Mouse (Mus musculus) lung, embryonic 14.5 days (tissue): Measurements from ENCODE around the gene Vmn1r70. TPM values are rescaled to one million over a fixed set of nuclear protein-coding genes. Genes with fewer than 3 reads are reported as not detected.

Experiments
- ATAC-seq: fragments of 200-750 bp; cut with Nextera tagmentation; 2 replicates; pipeline ENCODE4 v1.8.0; 2017; ENCODE audit warnings: mild to moderate bottlenecking, moderate TSS enrichment, moderate library complexity; ENCODE audit not compliant: insufficient read depth
- DNase-seq: peaks from one replicate; pipeline ENCODE4 v3.0.0-alpha.2; 2015
- H3K27ac ChIP-seq: fragments of 300-500 bp; sonication (generic); 2 replicates; pipeline ENCODE4 v1.5.1; 2014; ENCODE audit warnings: low read depth, mild to moderate bottlenecking, moderate library complexity
- H3K27me3 ChIP-seq: fragments of 300-500 bp; sonication (generic); 2 replicates; pipeline ENCODE4 v1.6.1; 2014; ENCODE audit warnings: low read length, control low read depth; ENCODE audit not compliant: insufficient read depth
- H3K36me3 ChIP-seq: fragments of 300-500 bp; sonication (generic); 2 replicates; pipeline ENCODE4 v1.6.1; 2014; ENCODE audit warnings: control low read depth; ENCODE audit not compliant: insufficient read depth
- H3K4me1 ChIP-seq: fragments of 300-500 bp; sonication (generic); 2 replicates; pipeline ENCODE4 v1.6.1; 2014; ENCODE audit warnings: antibody characterized with exemption, control low read depth; ENCODE audit not compliant: insufficient read depth
- H3K4me2 ChIP-seq: fragments of 300-500 bp; sonication (generic); 2 replicates; pipeline ENCODE4 v1.6.1; 2014; ENCODE audit warnings: mild to moderate bottlenecking
- H3K4me3 ChIP-seq: fragments of 300-500 bp; sonication (generic); 2 replicates; pipeline ENCODE4 v1.5.1; 2014; ENCODE audit warnings: low read depth, low read length
- H3K9ac ChIP-seq: fragments of 300-500 bp; sonication (generic); 2 replicates; pipeline ENCODE4 v1.6.1; 2014
- H3K9me3 ChIP-seq: fragments of 300-500 bp; sonication (generic); 2 replicates; pipeline ENCODE4 v1.6.1; 2016; ENCODE audit warnings: low read depth, low read length, control low read depth
- CTCF ChIP-seq: IDR thresholded peaks from 2 replicates; pipeline ENCODE4 v1.5.1; 2016; ENCODE audit warnings: antibody characterized with exemption, low read depth
- WGBS: fragments of 180-500 bp; shearing (Covaris S2); extraction: QIAGEN DNeasy Blood & Tissue Kit; methylation state at CpG from one replicate; pipeline ENCODE4 v1.1.7; 2014; 5-methylcytosine and 5-hydroxymethylcytosine counted together
- polyA plus RNA-seq: library from polyadenylated mRNA; unstranded; fragments of >200 nt; fragmentation: Nextera tagmentation; extraction: Ambion mirVana; gene quantifications from 2 replicates; pipeline ENCODE4 v1.2.1, GENCODE M21; 2014

Vmn1r70 gene
- polyA plus RNA-seq, result not detected in 2 replicates

DNA sequence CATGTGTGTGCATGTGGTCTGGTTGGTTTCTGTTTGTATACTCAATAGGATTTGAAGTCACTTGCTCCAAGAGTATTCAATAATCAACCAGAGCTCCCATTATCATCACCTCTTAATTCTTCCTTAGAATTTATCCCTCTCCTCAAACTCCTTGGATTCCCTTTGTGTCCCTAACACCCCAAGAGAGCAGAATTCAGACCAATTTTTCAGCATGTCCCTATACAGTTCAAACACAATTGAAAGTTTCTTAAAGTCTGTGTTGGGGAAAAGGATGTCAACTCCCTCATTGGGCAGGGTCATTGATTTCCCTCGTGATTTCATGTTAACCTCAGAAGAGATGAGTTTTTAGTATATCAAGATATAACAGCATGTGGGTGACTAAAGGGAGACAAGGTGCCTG, at the start of gene Vmn1r70:
Gene Vmn1r70 (plus strand): TSS at position 301 of the 400 bp plus-strand sequence.
- no peaks in the 10 kb centered on the region for H3K4me1 ChIP-seq
- no peak for DNase-seq
- H3K9ac ChIP-seq, result no peak within 1 kb of the TSS
- peaks cover 4% of the 10 kb centered on the region; the same call in 1 of the 2 replicates for H3K9me3 ChIP-seq
- H3K27ac ChIP-seq, result no peak within 1 kb of the TSS
- H3K4me2 ChIP-seq, result no peak within 1 kb of the TSS
- H3K27me3 ChIP-seq, result no peaks in the 10 kb centered on the region
- ATAC-seq, result no peak
- WGBS, result 59% methylated on average over 1 of the region's 1 CpGs
- TF ChIP-seq CTCF, result no peak
- no peak within 1 kb of the TSS for H3K4me3 ChIP-seq
- H3K36me3 ChIP-seq, result no peaks in the 10 kb centered on the region

DNA sequence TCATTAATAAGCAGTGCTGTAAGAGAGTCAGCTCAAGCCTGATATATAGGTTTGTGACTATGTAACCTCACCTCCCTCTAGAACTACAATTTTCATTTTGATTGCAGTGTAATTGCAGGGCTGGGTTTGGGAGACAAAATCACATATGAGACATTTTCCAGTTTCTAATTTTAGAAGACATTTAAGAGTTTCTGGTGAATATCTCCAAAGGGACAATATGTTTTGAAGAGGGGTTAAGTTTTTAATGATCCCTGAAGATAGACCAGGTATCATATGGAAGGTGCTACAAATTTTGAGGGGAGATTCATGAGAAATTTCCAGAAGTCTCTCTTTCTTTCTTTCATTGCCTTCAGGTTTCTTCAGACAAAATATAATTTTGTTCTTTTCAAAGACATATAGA, 17.8 kb upstream of the Vmn1r70 start, which contains the start of gene Vmn1r69:
Gene Vmn1r69 (minus strand): TSS at position 101 of the 400 bp plus-strand sequence.
- Histone ChIP-seq H3K4me2 (no peak within 1 kb of the TSS), H3K9ac (no peak within 1 kb of the TSS), H3K36me3 (no peaks in the 10 kb centered on the region), H3K9me3 (no peaks in the 10 kb centered on the region; the same call in 1 of the 2 replicates), H3K27me3 (no peaks in the 10 kb centered on the region), H3K4me3 (no peak within 1 kb of the TSS), H3K27ac (no peak within 1 kb of the TSS), H3K4me1 (no peaks in the 10 kb centered on the region)
- TF ChIP-seq CTCF, result no peak
- DNase-seq, result no peak
- no peak for ATAC-seq

Other genes with a start within 250 kb of the Vmn1r70 start
- gene Vmn1r67, start 188.2 kb upstream of the Vmn1r70 start, polyA plus RNA-seq, result not detected in 2 replicates
- 14.7 and 16.3 TPM in 2 replicates for gene Zik1, start 136.1 kb upstream of the Vmn1r70 start, polyA plus RNA-seq
- not detected in 2 replicates for gene Vmn1r68, start 73.0 kb upstream of the Vmn1r70 start, polyA plus RNA-seq
- gene Vmn1r69, start 17.9 kb upstream of the Vmn1r70 start, polyA plus RNA-seq, result not detected in 2 replicates
- gene Nlrp4b, start 56.3 kb downstream of the Vmn1r70 start, polyA plus RNA-seq, result not detected in 2 replicates
- gene Vmn1r71, start 122.8 kb downstream of the Vmn1r70 start, polyA plus RNA-seq, result not detected in 2 replicates